Comparison of ENCODE assay signal across 12 mouse cellular contexts in genomic region chr6:122614047-122614446, GRCm38 (mm10). TPM values are rescaled to one million over a fixed set of nuclear protein-coding genes. Genes with fewer than 3 reads are reported as not detected.
DNase-seq lines count a peak whose midpoint lies in the region; ATAC-seq and TF ChIP-seq lines count a peak whose summit lies in the region.
"Had no signal": no experiment of that assay in that cellular context is flagged by ENCODE, and none has a peak within 500 bp of the region (broad histone marks: within the 10 kb centered on the region; RNA-seq: fewer than 3 reads in every experiment).

No protein-coding gene starts in this region.

- no peak overlapping the region for H3K4me3 ChIP-seq in liver, embryonic 14.5 days (ENCODE audit: insufficient read depth in 1 of 2, low read depth in 2 of 2, low read length in 2 of 2)
- H3K4me3 ChIP-seq in liver, embryonic 12.5 days, result no peak overlapping the region
- H3K4me3 ChIP-seq in bone marrow, adult 2 months (replicated peaks; ENCODE audit: control insufficient read depth, low read depth, low read length), result no peak overlapping the region
- H3K4me3 ChIP-seq: embryonic facial prominence, embryonic 13.5 days; limb, embryonic 13.5 days had no signal

- no peak for TF ChIP-seq EP300 in liver, embryonic 14.5 days (IDR thresholded peaks at IDR 0.05; ENCODE audit: low read depth)

- H3K4me2 ChIP-seq in liver, embryonic 14.5 days (ENCODE audit: low read depth), result no peak overlapping the region
- H3K4me2 ChIP-seq in liver, embryonic 12.5 days, result no peak overlapping the region
- H3K4me2 ChIP-seq: embryonic facial prominence, embryonic 13.5 days; limb, embryonic 13.5 days had no signal

- H3K9ac ChIP-seq in liver, embryonic 14.5 days (replicated peaks), result no peak overlapping the region
- H3K9ac ChIP-seq in liver, embryonic 12.5 days, result no peak overlapping the region
- H3K9ac ChIP-seq: embryonic facial prominence, embryonic 13.5 days; limb, embryonic 13.5 days had no signal

- 37% methylated on average over 2 of the region's 2 CpGs for whole genome bisulfite sequencing in liver, embryonic 14.5 days (ENCODE audit: insufficient replicate concordance)
- whole genome bisulfite sequencing in liver, embryonic 12.5 days (ENCODE audit: insufficient replicate concordance), result 31% methylated on average over 2 of the region's 2 CpGs
- 62% methylated on average over 2 of the region's 2 CpGs for WGBS in bone marrow, adult 2 months

- H3K36me3 ChIP-seq in liver, embryonic 14.5 days (replicated peaks; ENCODE audit: control insufficient read depth, insufficient read depth, low read depth), result no peaks in the 10 kb centered on the region
- H3K36me3 ChIP-seq in liver, embryonic 12.5 days, result no peaks in the 10 kb centered on the region
- H3K36me3 ChIP-seq: embryonic facial prominence, embryonic 13.5 days; limb, embryonic 13.5 days had no signal

- no peaks in the 10 kb centered on the region for H3K27me3 ChIP-seq in liver, embryonic 14.5 days (ENCODE audit: control insufficient read depth, insufficient read depth, low read length)
- no peaks in the 10 kb centered on the region for H3K27me3 ChIP-seq in liver, embryonic 12.5 days (replicated peaks)
- H3K27me3 ChIP-seq: embryonic facial prominence, embryonic 13.5 days had no signal

- no peaks in the 10 kb centered on the region for H3K9me3 ChIP-seq in liver, embryonic 14.5 days (ENCODE audit: control insufficient read depth, low read length)
- H3K9me3 ChIP-seq in liver, embryonic 12.5 days (replicated peaks), result no peaks in the 10 kb centered on the region
- H3K9me3 ChIP-seq: embryonic facial prominence, embryonic 13.5 days; limb, embryonic 13.5 days had no signal

- no peak for ATAC-seq in liver, embryonic 14.5 days (ENCODE audit: insufficient read depth)
- no peak for ATAC-seq in liver, embryonic 12.5 days
- no peak for ATAC-seq in erythroblast, adult 5-6 weeks (replicated peaks; ENCODE audit: low FRiP score, poor library complexity, severe bottlenecking)

- DNase-seq in adrenal gland, postnatal 14 days, result peak; percentile 37
- DNase-seq in adrenal gland, adult 2 months, result no peak
- no peak for DNase-seq in liver, embryonic 14.5 days (ENCODE audit: low read depth in 3 of 3, low spot score in 3 of 3)
- peak; percentile 57 to 80 for DNase-seq in spleen, postnatal 4 days (ENCODE audit: low spot score in 2 of 2)
- DNase-seq in urinary bladder, postnatal 36 days (ENCODE audit: low spot score in 2 of 2), result no peak
- DNase-seq: kidney, postnatal 14 days had no signal

- no peak overlapping the region for H3K27ac ChIP-seq in liver, embryonic 14.5 days
- H3K27ac ChIP-seq in liver, embryonic 12.5 days, result no peak overlapping the region
- H3K27ac ChIP-seq in bone marrow, adult 2 months (ENCODE audit: control insufficient read depth, insufficient read depth, low read depth, low read length, poor library complexity), result no peak overlapping the region
- H3K27ac ChIP-seq: embryonic facial prominence, embryonic 13.5 days; limb, embryonic 13.5 days had no signal

- peaks cover 0 to 5% of the 10 kb centered on the region in 2 experiments; a peak in 2 of 4 replicates for H3K4me1 ChIP-seq in liver, embryonic 14.5 days (replicated peaks; ENCODE audit: control insufficient read depth in 2 of 2, insufficient read depth in 2 of 2, low read length in 1 of 2)
- H3K4me1 ChIP-seq in liver, embryonic 12.5 days, result peaks cover 15% of the 10 kb centered on the region
- H3K4me1 ChIP-seq in bone marrow, adult 2 months (ENCODE audit: control insufficient read depth, insufficient read depth, low read length), result no peaks in the 10 kb centered on the region
- H3K4me1 ChIP-seq: embryonic facial prominence, embryonic 13.5 days; limb, embryonic 13.5 days had no signal

- TF ChIP-seq CTCF in liver, embryonic 14.5 days (IDR thresholded peaks at IDR 0.05; ENCODE audit: low read depth), result peak; percentile 69
- peak; percentile 30; the same call in 1 of the 2 replicates for TF ChIP-seq CTCF in bone marrow, adult 2 months (IDR thresholded peaks at IDR 0.05; ENCODE audit: control insufficient read depth, insufficient read depth, low read length)

- no peak for TF ChIP-seq POLR2A in bone marrow, adult 2 months (IDR thresholded peaks at IDR 0.05; ENCODE audit: borderline replicate concordance, control insufficient read depth, low read depth, low read length)

RNA-seq across cellular contexts. Expression of gene Gdf3, which starts 4.2 kb away (rescaled TPM):
- not detected in 2 replicates for total RNA-seq in adrenal gland, postnatal 14 days (2021)
- not detected for total RNA-seq in adrenal gland, adult 2 months (2021)
- polyA plus RNA-seq in adrenal gland, adult 2 months (2012; rRNA removed), result 0.04 and 0.08 TPM in 2 replicates
- polyA plus RNA-seq in liver, embryonic 14.5 days (2012; rRNA removed), result 1.5 and 1.6 TPM in 2 replicates
- polyA plus RNA-seq in liver, embryonic 14.5 days (2014; fragmentation: Nextera tagmentation; extraction: Ambion mirVana), result 2.2 and 2.8 TPM in 2 replicates
- polyA plus RNA-seq in liver, embryonic 12.5 days (2016; fragmentation: Nextera tagmentation; extraction: Ambion mirVana), result 7.9 and 8.4 TPM in 2 replicates
- 2.0 and 8.2 TPM in 2 replicates for polyA plus RNA-seq in bone marrow, adult 2 months (2011; ENCODE audit: insufficient read depth, insufficient read length, low replicate concordance, missing spikeins)
- 3.6 TPM in 1 of 2 replicates, not detected in the other for total RNA-seq in erythroblast, adult 5-6 weeks (2015; ENCODE audit: low replicate concordance)
- total RNA-seq in erythroblast, adult 5-6 weeks (2017; ENCODE audit: low replicate concordance), result 0.51 and 0.98 TPM in 2 replicates
- total RNA-seq: heart, adult 8-10 months had no signal
- polyA plus RNA-seq: embryonic facial prominence, embryonic 13.5 days had no signal

RNA-seq across cellular contexts. Expression of gene Apobec1, which starts 11.8 kb away (rescaled TPM):
- 8.8 and 12.2 TPM in 2 replicates for total RNA-seq in adrenal gland, postnatal 14 days (2021)
- total RNA-seq in adrenal gland, adult 2 months (2021), result 10 to 100 TPM; 11.7 to 13.5 TPM
- polyA plus RNA-seq in adrenal gland, adult 2 months (2012; rRNA removed), result 13.4 and 15.4 TPM in 2 replicates
- 3.9 and 4.3 TPM in 2 replicates for polyA plus RNA-seq in liver, embryonic 14.5 days (2012; rRNA removed)
- polyA plus RNA-seq in liver, embryonic 14.5 days (2014; fragmentation: Nextera tagmentation; extraction: Ambion mirVana), result 3.6 and 4.2 TPM in 2 replicates
- polyA plus RNA-seq in liver, embryonic 12.5 days (2016; fragmentation: Nextera tagmentation; extraction: Ambion mirVana), result 3.7 and 4.1 TPM in 2 replicates
- 9.8 and 23.3 TPM in 2 replicates for polyA plus RNA-seq in bone marrow, adult 2 months (2011; ENCODE audit: insufficient read depth, insufficient read length, low replicate concordance, missing spikeins)
- total RNA-seq in erythroblast, adult 5-6 weeks (2015; ENCODE audit: low replicate concordance), result 11.5 and 16.5 TPM in 2 replicates
- total RNA-seq in erythroblast, adult 5-6 weeks (2017; ENCODE audit: low replicate concordance), result 12.0 and 23.2 TPM in 2 replicates

RNA-seq across cellular contexts. Expression of gene Dppa3, which starts 12.2 kb away (rescaled TPM):
- not detected in 2 replicates for total RNA-seq in adrenal gland, postnatal 14 days (2021)
- not detected for total RNA-seq in adrenal gland, adult 2 months (2021)
- polyA plus RNA-seq in adrenal gland, adult 2 months (2012; rRNA removed), result not detected in 2 replicates
- not detected in 2 replicates for polyA plus RNA-seq in liver, embryonic 14.5 days (2012; rRNA removed)
- polyA plus RNA-seq in liver, embryonic 14.5 days (2014; fragmentation: Nextera tagmentation; extraction: Ambion mirVana), result not detected in 2 replicates
- polyA plus RNA-seq in liver, embryonic 12.5 days (2016; fragmentation: Nextera tagmentation; extraction: Ambion mirVana), result not detected in 2 replicates
- polyA plus RNA-seq in bone marrow, adult 2 months (2011; ENCODE audit: insufficient read depth, insufficient read length, low replicate concordance, missing spikeins), result 1.8 TPM in 1 of 2 replicates, not detected in the other
- not detected in 2 replicates for total RNA-seq in erythroblast, adult 5-6 weeks (2015; ENCODE audit: low replicate concordance)
- total RNA-seq in erythroblast, adult 5-6 weeks (2017; ENCODE audit: low replicate concordance), result not detected in 2 replicates
- total RNA-seq: heart, adult 8-10 months had no signal
- polyA plus RNA-seq: embryonic facial prominence, embryonic 13.5 days; limb, embryonic 13.5 days had no signal

Comparison
In these comparisons a context has a peak if more than half of its experiments do, and no peak if none do; other contexts are left out.
1. DNase-seq: peak in adrenal gland, postnatal 14 days (single experiment) and spleen, postnatal 4 days (2 of 2); none in adrenal gland, adult 2 months (single experiment), liver, embryonic 14.5 days (0 of 3) and urinary bladder, postnatal 36 days (0 of 2).